Comparison of ENCODE assay signal across 17 mouse cellular contexts in genomic region chr8:77714455-77714854, GRCm38 (mm10). TPM values are rescaled to one million over a fixed set of nuclear protein-coding genes. Genes with fewer than 3 reads are reported as not detected.
DNase-seq lines count a peak whose midpoint lies in the region; ATAC-seq and TF ChIP-seq lines count a peak whose summit lies in the region.
"Had no signal": no experiment of that assay in that cellular context is flagged by ENCODE, and none has a peak within 500 bp of the region (broad histone marks: within the 10 kb centered on the region; RNA-seq: fewer than 3 reads in every experiment).

No protein-coding gene starts in this region.

- no peak for DNase-seq in lung, postnatal 10 days
- no peak for DNase-seq in limb, embryonic 14.5 days (ENCODE audit: low spot score)
- DNase-seq in urinary bladder, postnatal 25 days (ENCODE audit: low spot score): no peak
- DNase-seq in gastrocnemius, adult 8-10 months (ENCODE audit: low spot score in 2 of 2): no peak
- DNase-seq: adrenal gland, adult 2 months; cerebellum, adult 18-20 months; kidney, adult 8-10 months; kidney, postnatal 25 days; liver; liver, postnatal 0 days had no signal

- H3K27me3 ChIP-seq in forebrain, embryonic 13.5 days: no peaks in the 10 kb centered on the region
- no peaks in the 10 kb centered on the region for H3K27me3 ChIP-seq in forebrain, embryonic 12.5 days
- no peaks in the 10 kb centered on the region for H3K27me3 ChIP-seq in lung, embryonic 15.5 days
- H3K27me3 ChIP-seq in embryonic facial prominence, embryonic 15.5 days: no peaks in the 10 kb centered on the region
- H3K27me3 ChIP-seq in limb, embryonic 14.5 days (ENCODE audit: control insufficient read depth, insufficient read depth, low read length): no peaks in the 10 kb centered on the region
- H3K27me3 ChIP-seq: CH12.LX; midbrain, embryonic 15.5 days had no signal

- TF ChIP-seq POLR2A in limb, embryonic 14.5 days (IDR thresholded peaks at IDR 0.05; ENCODE audit: borderline replicate concordance, extremely low read depth, insufficient read depth, insufficient read length): no peak

- H3K36me3 ChIP-seq in forebrain, embryonic 13.5 days (ENCODE audit: poor library complexity, severe bottlenecking): no peaks in the 10 kb centered on the region
- no peaks in the 10 kb centered on the region for H3K36me3 ChIP-seq in forebrain, embryonic 12.5 days (replicated peaks)
- no peaks in the 10 kb centered on the region for H3K36me3 ChIP-seq in lung, embryonic 15.5 days
- H3K36me3 ChIP-seq in embryonic facial prominence, embryonic 15.5 days: no peaks in the 10 kb centered on the region
- H3K36me3 ChIP-seq in limb, embryonic 14.5 days (ENCODE audit: control insufficient read depth, insufficient read depth, low read length): peaks cover 5% of the 10 kb centered on the region; the same call in 1 of the 2 replicates
- H3K36me3 ChIP-seq: midbrain, embryonic 15.5 days had no signal

- no peaks in the 10 kb centered on the region for H3K9me3 ChIP-seq in forebrain, embryonic 13.5 days (replicated peaks)
- H3K9me3 ChIP-seq in forebrain, embryonic 12.5 days: no peaks in the 10 kb centered on the region
- no peaks in the 10 kb centered on the region for H3K9me3 ChIP-seq in lung, embryonic 15.5 days
- H3K9me3 ChIP-seq in embryonic facial prominence, embryonic 15.5 days (replicated peaks): no peaks in the 10 kb centered on the region
- H3K9me3 ChIP-seq in limb, embryonic 14.5 days (ENCODE audit: control insufficient read depth, low read length): no peaks in the 10 kb centered on the region
- H3K9me3 ChIP-seq: hindbrain, embryonic 10.5 days; midbrain, embryonic 15.5 days had no signal

- peak; percentile 61; the same call in 1 of the 2 replicates for ATAC-seq in forebrain, embryonic 13.5 days
- ATAC-seq in forebrain, embryonic 12.5 days (ENCODE audit: low FRiP score): no peak
- no peak for ATAC-seq in lung, embryonic 15.5 days (ENCODE audit: borderline replicate concordance, extremely low read depth, low FRiP score, low TSS enrichment)
- no peak for ATAC-seq in embryonic facial prominence, embryonic 15.5 days (ENCODE audit: insufficient number of reproducible peaks, low FRiP score, low TSS enrichment, low read depth)
- ATAC-seq in limb, embryonic 14.5 days (ENCODE audit: low FRiP score, low read depth): no peak
- ATAC-seq: liver, postnatal 0 days; midbrain, embryonic 15.5 days had no signal

- H3K4me1 ChIP-seq in forebrain, embryonic 13.5 days: no peaks in the 10 kb centered on the region
- no peaks in the 10 kb centered on the region for H3K4me1 ChIP-seq in forebrain, embryonic 12.5 days
- peaks cover 52% of the 10 kb centered on the region for H3K4me1 ChIP-seq in lung, embryonic 15.5 days
- peaks cover 39% of the 10 kb centered on the region for H3K4me1 ChIP-seq in embryonic facial prominence, embryonic 15.5 days
- H3K4me1 ChIP-seq in limb, embryonic 14.5 days (ENCODE audit: control insufficient read depth, insufficient read depth, low read length): peaks cover 59% of the 10 kb centered on the region
- H3K4me1 ChIP-seq: midbrain, embryonic 15.5 days had no signal

- no peak overlapping the region for H3K27ac ChIP-seq in forebrain, embryonic 13.5 days
- no peak overlapping the region for H3K27ac ChIP-seq in forebrain, embryonic 12.5 days
- H3K27ac ChIP-seq in lung, embryonic 15.5 days: peak overlapping the region; percentile 76
- H3K27ac ChIP-seq in embryonic facial prominence, embryonic 15.5 days (replicated peaks): peak overlapping the region; percentile 66
- H3K27ac ChIP-seq in limb, embryonic 14.5 days (replicated peaks; ENCODE audit: low read depth, low read length): peak overlapping the region; percentile 71; the same call in 1 of the 2 replicates
- H3K27ac ChIP-seq: hindbrain, embryonic 10.5 days; midbrain, embryonic 15.5 days had no signal

- H3K4me3 ChIP-seq in forebrain, embryonic 13.5 days: no peak overlapping the region
- H3K4me3 ChIP-seq in forebrain, embryonic 12.5 days (replicated peaks): no peak overlapping the region
- H3K4me3 ChIP-seq in lung, embryonic 15.5 days: no peak overlapping the region
- no peak overlapping the region for H3K4me3 ChIP-seq in embryonic facial prominence, embryonic 15.5 days (replicated peaks)
- no peak overlapping the region for H3K4me3 ChIP-seq in limb, embryonic 14.5 days (replicated peaks; ENCODE audit: low read length)
- H3K4me3 ChIP-seq: hindbrain, embryonic 10.5 days; midbrain, embryonic 15.5 days had no signal

- no peak overlapping the region for H3K4me2 ChIP-seq in forebrain, embryonic 13.5 days
- H3K4me2 ChIP-seq in forebrain, embryonic 12.5 days: no peak overlapping the region
- peak overlapping the region; percentile 39; the same call in 1 of the 2 replicates for H3K4me2 ChIP-seq in lung, embryonic 15.5 days
- H3K4me2 ChIP-seq in embryonic facial prominence, embryonic 15.5 days (replicated peaks): no peak overlapping the region
- 0 out of 2 replicates have a peak overlapping the region, but pooled peaks have one; percentile 3 for H3K4me2 ChIP-seq in limb, embryonic 14.5 days (replicated peaks; ENCODE audit: low read depth, low read length, severe bottlenecking)
- H3K4me2 ChIP-seq: midbrain, embryonic 15.5 days had no signal

- 74% methylated on average over 7 of the region's 7 CpGs for WGBS in forebrain, embryonic 13.5 days
- WGBS in forebrain, embryonic 12.5 days: 79% methylated on average over 7 of the region's 7 CpGs
- WGBS in lung, embryonic 15.5 days: 48% methylated on average over 7 of the region's 7 CpGs
- WGBS in embryonic facial prominence, embryonic 15.5 days: 37% methylated on average over 7 of the region's 7 CpGs
- 28% methylated on average over 7 of the region's 7 CpGs for WGBS in limb, embryonic 14.5 days

- no peak overlapping the region for H3K9ac ChIP-seq in forebrain, embryonic 13.5 days
- H3K9ac ChIP-seq in forebrain, embryonic 12.5 days: no peak overlapping the region
- H3K9ac ChIP-seq in lung, embryonic 15.5 days: no peak overlapping the region; the same call in 1 of the 2 replicates
- no peak overlapping the region for H3K9ac ChIP-seq in embryonic facial prominence, embryonic 15.5 days
- no peak overlapping the region for H3K9ac ChIP-seq in limb, embryonic 14.5 days (ENCODE audit: low read depth, low read length, severe bottlenecking)
- H3K9ac ChIP-seq: liver, postnatal 0 days; midbrain, embryonic 15.5 days had no signal

RNA-seq across cellular contexts. Expression of gene Ednra, which starts 9.8 kb away (rescaled TPM):
- polyA plus RNA-seq in forebrain, embryonic 13.5 days (2015; fragmentation: Nextera tagmentation; extraction: Ambion mirVana): 3.9 TPM in 2 replicates
- 9.5 and 11.9 TPM in 2 replicates for polyA plus RNA-seq in forebrain, embryonic 12.5 days (2016; fragmentation: Nextera tagmentation; extraction: Ambion mirVana)
- polyA plus RNA-seq in lung, embryonic 15.5 days (2015; fragmentation: Nextera tagmentation; extraction: Ambion mirVana): 109 and 116 TPM in 2 replicates
- polyA plus RNA-seq in embryonic facial prominence, embryonic 15.5 days (2015; fragmentation: Nextera tagmentation; extraction: Ambion mirVana): 47.1 and 56.9 TPM in 2 replicates
- polyA plus RNA-seq in limb, embryonic 14.5 days (2012; rRNA removed): 44.6 and 48.5 TPM in 2 replicates
- 30.0 and 32.3 TPM in 2 replicates for polyA plus RNA-seq in limb, embryonic 14.5 days (2014; fragmentation: Nextera tagmentation; extraction: Ambion mirVana)
- 1 to 10 TPM in 3 of 4 experiments, under 1 TPM in 1; 0.77 to 1.8 (median 1.4) TPM for total RNA-seq in gastrocnemius, adult 8-10 months (2022)

Comparison
In these comparisons a context has a peak if more than half of its experiments do, and no peak if none do; other contexts are left out.
1. H3K27ac ChIP-seq: peak in lung, embryonic 15.5 days (single experiment), embryonic facial prominence, embryonic 15.5 days (single experiment) and limb, embryonic 14.5 days (single experiment); none in forebrain, embryonic 13.5 days (single experiment) and forebrain, embryonic 12.5 days (single experiment).
2. H3K4me2 ChIP-seq: peak in lung, embryonic 15.5 days (single experiment) and limb, embryonic 14.5 days (single experiment); none in forebrain, embryonic 13.5 days (single experiment), forebrain, embryonic 12.5 days (single experiment) and embryonic facial prominence, embryonic 15.5 days (single experiment).